Mouse (Mus musculus): ENCODE measurements around the gene Rps17. TPM values are rescaled to one million over a fixed set of nuclear protein-coding genes. Genes with fewer than 3 reads are reported as not detected.

Rps17 gene
- 2,340 and 2,409 TPM in 2 replicates for polyA plus RNA-seq (2021; fragmentation: Nextera tagmentation)
- long read RNA-seq, experiment 1, transcript Rps17-201 (5 exons, 494 nt): major isoform, 623 of 654 reads
- long read RNA-seq, experiment 1, transcript Rps17-203 (4 exons, 660 nt): minor isoform, 26 of 654 reads
- long read RNA-seq, experiment 1, partial matches to known transcripts: 0 of 654 reads
- long read RNA-seq, experiment 1, other reads (novel, unspliced or antisense): 3 of 654 reads
- long read RNA-seq, experiment 2, transcript Rps17-201 (5 exons, 494 nt): major isoform, 27 of 32 reads
- long read RNA-seq, experiment 2, partial matches to known transcripts: 0 of 32 reads
- long read RNA-seq, experiment 2, other reads (novel, unspliced or antisense): 3 of 32 reads

GRCm38 (mm10) chr7:81344544-81345446, at the start of gene Rps17:
Gene Rps17, minus strand, starts transcription at chr7:81345254.

Other genes with a start within 250 kb of the Rps17 start
- gene Slc28a1, start 230.5 kb downstream of the Rps17 start, polyA plus RNA-seq (2021; fragmentation: Nextera tagmentation): 0.05 TPM in 1 of 2 replicates, not detected in the other
- 2.5 and 2.9 TPM in 2 replicates for gene Pde8a, start 131.7 kb downstream of the Rps17 start, polyA plus RNA-seq (2021; fragmentation: Nextera tagmentation)
- gene Cpeb1, start 110.2 kb upstream of the Rps17 start, polyA plus RNA-seq (2021; fragmentation: Nextera tagmentation): 31.5 and 36.4 TPM in 2 replicates
- gene Ap3b2, start 148.7 kb upstream of the Rps17 start, polyA plus RNA-seq (2021; fragmentation: Nextera tagmentation): 64.7 and 69.8 TPM in 2 replicates
- not detected in 2 replicates for gene BC048679, start 153.0 kb upstream of the Rps17 start, polyA plus RNA-seq (2021; fragmentation: Nextera tagmentation)
- gene Fsd2, start 221.7 kb upstream of the Rps17 start, polyA plus RNA-seq (2021; fragmentation: Nextera tagmentation): 0.26 TPM in 2 replicates
- 1.6 and 1.7 TPM in 2 replicates for gene Whamm, start 226.0 kb upstream of the Rps17 start, polyA plus RNA-seq (2021; fragmentation: Nextera tagmentation)

Data from layer of hippocampus, adult 6 months (tissue).